Mouse (Mus musculus) ES-Bruce4 (cell line): ENCODE results near the gene Tmprss9.

Experiments
- CTCF ChIP-seq: IDR thresholded peaks from one replicate; pipeline ENCODE4 v1.8.1; 2011; ENCODE audit warnings: low read depth, low read length
- EP300 ChIP-seq: IDR thresholded peaks from 2 replicates; pipeline ENCODE4 v1.6.1; 2011; ENCODE audit warnings: low read depth, low read length; ENCODE audit not compliant: insufficient read depth

GRCm38 (mm10) chr10:80915260-80915659 lies 43.6 kb downstream of the Tmprss9 start:
- TF ChIP-seq CTCF (no peak), EP300 (no peak)
